Mouse (Mus musculus) B cell, adult (primary cell): ENCODE results near the gene Lrrn1. TPM values are rescaled to one million over a fixed set of nuclear protein-coding genes. Genes with fewer than 3 reads are reported as not detected.

Experiments used
- total RNA-seq: library from RNA; stranded (reverse); gene quantifications from 4 replicates; pipeline ENCODE4 v1.2.4, GENCODE M21; 2023; ENCODE audit not compliant: inconsistent age

The Lrrn1 gene
- total RNA-seq = not detected in 4 replicates

DNA sequence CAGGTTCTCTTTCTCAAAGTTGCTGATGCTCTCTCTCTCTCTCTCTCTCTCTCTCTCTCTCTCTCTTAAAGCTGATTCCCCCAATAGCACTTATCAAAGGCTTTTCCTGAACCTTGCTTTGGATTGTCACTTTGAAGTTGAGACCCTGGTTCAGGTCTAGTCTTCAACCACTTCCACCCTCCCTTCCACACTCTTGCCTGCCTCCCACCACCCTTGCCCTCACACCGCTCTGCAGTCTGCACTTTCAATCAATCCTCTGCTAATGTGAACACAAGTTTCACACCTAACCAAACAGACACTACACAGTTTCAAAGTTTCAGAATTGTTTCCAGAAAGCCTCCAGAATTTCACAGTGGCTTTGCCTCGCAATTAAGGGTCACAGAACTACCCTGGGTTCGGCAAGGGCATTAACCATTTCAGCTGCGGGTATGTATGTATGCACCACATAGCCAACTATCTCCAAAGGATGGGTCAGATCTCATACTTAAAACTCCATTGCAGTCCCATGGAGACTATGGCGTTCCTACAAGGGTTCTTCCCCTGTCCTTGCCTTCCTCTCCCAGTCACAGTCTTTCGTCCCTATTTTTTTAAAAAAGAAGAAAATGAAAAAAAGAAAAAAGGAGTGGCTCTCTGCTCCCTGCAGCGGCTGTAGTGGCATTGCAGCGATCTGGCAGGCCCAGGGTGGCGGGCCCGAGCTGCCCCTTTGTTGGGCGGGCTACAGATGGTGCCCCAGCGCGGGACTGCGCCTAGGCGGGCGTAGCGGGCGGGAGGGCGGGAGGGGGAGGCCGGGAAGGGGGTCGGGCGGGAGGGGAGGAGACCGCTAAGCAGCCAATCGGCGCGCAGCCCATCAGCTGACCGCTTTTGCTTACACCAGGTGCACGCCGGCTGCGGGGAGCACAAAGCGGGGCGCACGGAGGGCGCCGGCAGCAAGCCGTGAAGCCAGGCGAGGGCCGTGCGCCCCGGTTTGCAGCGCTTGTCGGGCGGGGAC is at the start of gene Lrrn1:
Lrrn1 (plus strand) TSS at position 892 of the 988 bp plus-strand sequence.

